Mouse (Mus musculus) thymus, postnatal 25 days (tissue): ENCODE measurements around the gene Fxyd1.

ENCODE experiments used
- DNase-seq: peaks from one replicate; pipeline ENCODE4 v3.0.0; 2022

Gene Fxyd1

GRCm38 (mm10) chr7:31057071-31057470, at the start of gene Fxyd1:
Gene Fxyd1, minus strand, starts transcription at chr7:31057199.
- DNase-seq, result no peak

GRCm38 (mm10) chr7:31106166-31106565, 49.2 kb upstream of the Fxyd1 start:
- no peak for DNase-seq

GRCm38 (mm10) chr7:31105061-31105768, 48.2 kb upstream of the Fxyd1 start:
- no peak for DNase-seq

- no peak for DNase-seq
Measured at GRCm38 (mm10) chr7:31100786-31101185, 43.8 kb upstream of the Fxyd1 start.

GRCm38 (mm10) chr7:31099612-31099982, 42.6 kb upstream of the Fxyd1 start:
- no peak for DNase-seq

- no peak for DNase-seq
Measured at GRCm38 (mm10) chr7:31098697-31099611, 42.0 kb upstream of the Fxyd1 start.

- DNase-seq, result peak; percentile 92
Measured at GRCm38 (mm10) chr7:31097583-31098248, 40.7 kb upstream of the Fxyd1 start.

- no peak for DNase-seq
Measured at GRCm38 (mm10) chr7:31096892-31097564, 40.0 kb upstream of the Fxyd1 start.

GRCm38 (mm10) chr7:31094774-31095501, 37.9 kb upstream of the Fxyd1 start:
- peak; percentile 59 for DNase-seq

- DNase-seq, result peak; percentile 29
Measured at GRCm38 (mm10) chr7:31089721-31090120, 32.7 kb upstream of the Fxyd1 start.

GRCm38 (mm10) chr7:31088206-31088605, 31.2 kb upstream of the Fxyd1 start:
- DNase-seq, result no peak

- no peak for DNase-seq
Measured at GRCm38 (mm10) chr7:31087262-31087661, 30.3 kb upstream of the Fxyd1 start.

- no peak for DNase-seq
Measured at GRCm38 (mm10) chr7:31086175-31086755, 29.3 kb upstream of the Fxyd1 start.

- DNase-seq, result no peak
Measured at GRCm38 (mm10) chr7:31085171-31085570, 28.2 kb upstream of the Fxyd1 start.

- no peak for DNase-seq
Measured at GRCm38 (mm10) chr7:31084140-31084539, 27.1 kb upstream of the Fxyd1 start.

- no peak for DNase-seq
Measured at GRCm38 (mm10) chr7:31082831-31083588, 26.0 kb upstream of the Fxyd1 start.

- DNase-seq, result no peak
Measured at GRCm38 (mm10) chr7:31082106-31082505, 25.1 kb upstream of the Fxyd1 start.

GRCm38 (mm10) chr7:31081106-31081505, 24.1 kb upstream of the Fxyd1 start:
- DNase-seq, result no peak

GRCm38 (mm10) chr7:31080611-31081010, 23.6 kb upstream of the Fxyd1 start:
- no peak for DNase-seq

- DNase-seq, result no peak
Measured at GRCm38 (mm10) chr7:31079670-31080069, 22.7 kb upstream of the Fxyd1 start.

- DNase-seq, result peak; percentile 31
Measured at GRCm38 (mm10) chr7:31077885-31078445, 21.0 kb upstream of the Fxyd1 start.
